ENCODE assay signal across 10 mouse cellular contexts in genomic region chr12:79917634-79918289, GRCm38 (mm10).
DNase-seq lines count a peak whose midpoint lies in the region; ATAC-seq and TF ChIP-seq lines count a peak whose summit lies in the region.
"Had no signal": no experiment of that assay in that cellular context is flagged by ENCODE, and none has a peak within 500 bp of the region (broad histone marks: within the 10 kb centered on the region; RNA-seq: fewer than 3 reads in every experiment).

No protein-coding gene starts in this region.

- no peak for ATAC-seq in kidney, postnatal 0 days (replicated peaks; ENCODE audit: low FRiP score, low read depth)
- no peak for ATAC-seq in embryonic facial prominence, embryonic 13.5 days (ENCODE audit: insufficient number of reproducible peaks, insufficient read depth, low FRiP score, low TSS enrichment, low read depth)
- ATAC-seq in inflammation-experienced regulatory T-cells, adult 6 months, result no peak

- TF ChIP-seq CTCF in gastrocnemius, adult 2 months (IDR thresholded peaks at IDR 0.05), result no peak
- no peak for TF ChIP-seq CTCF in kidney, postnatal 0 days (IDR thresholded peaks at IDR 0.05; ENCODE audit: low read depth)

- H3K27me3 ChIP-seq in kidney, postnatal 0 days (ENCODE audit: insufficient read depth, low read length), result no peaks in the 10 kb centered on the region
- no peaks in the 10 kb centered on the region for H3K27me3 ChIP-seq in embryonic facial prominence, embryonic 13.5 days

- H3K9ac ChIP-seq in kidney, postnatal 0 days (ENCODE audit: low read depth, low read length), result no peak overlapping the region
- H3K9ac ChIP-seq in embryonic facial prominence, embryonic 13.5 days, result no peak overlapping the region

- no peaks in the 10 kb centered on the region for H3K36me3 ChIP-seq in kidney, postnatal 0 days (ENCODE audit: insufficient read depth, low read length)
- no peaks in the 10 kb centered on the region for H3K36me3 ChIP-seq in embryonic facial prominence, embryonic 13.5 days

- peak overlapping the region; percentile 68 for H3K27ac ChIP-seq in gastrocnemius, adult 2 months
- H3K27ac ChIP-seq in kidney, postnatal 0 days, result peak overlapping the region; percentile 76
- H3K27ac ChIP-seq in embryonic facial prominence, embryonic 13.5 days, result peak overlapping the region; percentile 80

- H3K4me3 ChIP-seq in gastrocnemius, adult 2 months, result no peak overlapping the region
- H3K4me3 ChIP-seq in kidney, postnatal 0 days (replicated peaks; ENCODE audit: low read depth, low read length), result no peak overlapping the region
- no peak overlapping the region for H3K4me3 ChIP-seq in embryonic facial prominence, embryonic 13.5 days

- peak; percentile 45 for DNase-seq in gastrocnemius, adult 2 months
- no peak for DNase-seq in gastrocnemius, postnatal 14 days
- DNase-seq in kidney, postnatal 0 days (ENCODE audit: low spot score), result peak; percentile 90
- no peak for DNase-seq in kidney, postnatal 25 days
- DNase-seq in lung, postnatal 36 days, result peak; percentile 32
- no peak for DNase-seq in spleen, adult 12 weeks (ENCODE audit: low spot score)
- DNase-seq: B cell, adult 2 months; midbrain, embryonic 14.5 days had no signal

- intact Hi-C loops in gastrocnemius, adult 2 months (cut with DNase I), result no loop called here
- intact Hi-C loops in gastrocnemius, postnatal 14 days (cut with DNase I; ENCODE audit: low total_unique reads), result no loop called here

- 22% methylated on average over 10 of the region's 10 CpGs for whole genome bisulfite sequencing in kidney, postnatal 0 days
- WGBS in embryonic facial prominence, embryonic 13.5 days, result 33% methylated on average over 10 of the region's 10 CpGs

- no peak overlapping the region for H3K4me2 ChIP-seq in kidney, postnatal 0 days (ENCODE audit: low read length)
- no peak overlapping the region for H3K4me2 ChIP-seq in embryonic facial prominence, embryonic 13.5 days

- no peaks in the 10 kb centered on the region for H3K9me3 ChIP-seq in kidney, postnatal 0 days (replicated peaks; ENCODE audit: low read length)
- H3K9me3 ChIP-seq in embryonic facial prominence, embryonic 13.5 days, result no peaks in the 10 kb centered on the region

- peaks cover 24% of the 10 kb centered on the region for H3K4me1 ChIP-seq in kidney, postnatal 0 days (replicated peaks; ENCODE audit: insufficient read depth, low read length)
- peaks cover 29% of the 10 kb centered on the region for H3K4me1 ChIP-seq in embryonic facial prominence, embryonic 13.5 days

Comparison
In these comparisons a context has a peak if more than half of its experiments do, and no peak if none do; other contexts are left out.
1. DNase-seq: peak in gastrocnemius, adult 2 months (single experiment), kidney, postnatal 0 days (single experiment) and lung, postnatal 36 days (single experiment); none in gastrocnemius, postnatal 14 days (single experiment), kidney, postnatal 25 days (0 of 2) and spleen, adult 12 weeks (single experiment).
2. Peak in every context shown above with its lines, with median percentiles within 50 percentile points of each other: H3K27ac ChIP-seq.